25 mouse cellular contexts compared by ENCODE assay signal in the genomic region with DNA sequence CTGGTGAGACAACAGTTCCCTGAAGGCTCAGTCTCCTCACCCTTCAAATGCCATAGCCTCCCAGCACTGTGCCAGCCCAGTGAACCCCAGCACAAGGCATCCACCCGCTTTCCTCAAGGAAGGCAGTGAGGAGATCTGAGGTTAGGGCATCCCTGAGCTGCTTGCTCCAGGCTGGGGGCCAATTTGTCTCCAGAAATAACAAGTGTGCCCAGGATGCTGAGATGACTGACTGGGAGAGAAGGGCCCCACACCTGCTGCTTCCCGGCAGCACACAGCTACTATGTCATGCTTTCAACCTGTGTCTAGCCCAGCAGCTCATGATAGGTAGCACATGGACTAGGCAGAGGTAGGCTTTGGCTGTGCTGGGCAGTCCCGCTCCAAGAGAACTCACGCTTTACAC. TPM values are rescaled to one million over a fixed set of nuclear protein-coding genes. Genes with fewer than 3 reads are reported as not detected.
DNase-seq lines count a peak whose midpoint lies in the region; ATAC-seq and TF ChIP-seq lines count a peak whose summit lies in the region.
"Had no signal": no experiment of that assay in that cellular context is flagged by ENCODE, and none has a peak within 500 bp of the region (broad histone marks: within the 10 kb centered on the region; RNA-seq: fewer than 3 reads in every experiment).

No protein-coding gene starts in this region.

- H3K4me1 ChIP-seq in forebrain, embryonic 13.5 days: peaks cover 30% of the 10 kb centered on the region
- H3K4me1 ChIP-seq in hindbrain, embryonic 16.5 days (ENCODE audit: control insufficient read depth, insufficient read depth, low read depth, low read length): peaks cover 11% of the 10 kb centered on the region
- H3K4me1 ChIP-seq in heart, adult 2 months (ENCODE audit: control insufficient read depth, insufficient read depth, low read length): no peaks in the 10 kb centered on the region

- H3K9me3 ChIP-seq in forebrain, embryonic 13.5 days (replicated peaks): peaks cover 7% of the 10 kb centered on the region; the same call in 1 of the 2 replicates
- no peaks in the 10 kb centered on the region for H3K9me3 ChIP-seq in hindbrain, embryonic 16.5 days (ENCODE audit: control insufficient read depth, low read length)
- H3K9me3 ChIP-seq: embryonic facial prominence, embryonic 12.5 days; heart, embryonic 13.5 days had no signal

- H3K36me3 ChIP-seq in forebrain, embryonic 13.5 days (ENCODE audit: poor library complexity, severe bottlenecking): peaks cover 21% of the 10 kb centered on the region
- H3K36me3 ChIP-seq in hindbrain, embryonic 16.5 days (ENCODE audit: control insufficient read depth, insufficient read depth, low read length): no peaks in the 10 kb centered on the region; the same call in 1 of the 2 replicates
- H3K36me3 ChIP-seq in heart, adult 2 months (ENCODE audit: control insufficient read depth, insufficient read depth, low read length): no peaks in the 10 kb centered on the region

- H3K9ac ChIP-seq in forebrain, embryonic 13.5 days: no peak overlapping the region
- H3K9ac ChIP-seq in hindbrain, embryonic 16.5 days (ENCODE audit: low read depth, low read length): no peak overlapping the region
- no peak overlapping the region for H3K9ac ChIP-seq in heart, adult 2 months (ENCODE audit: low read depth, low read length)
- H3K9ac ChIP-seq: embryonic facial prominence, embryonic 12.5 days; heart, embryonic 13.5 days; neural tube, embryonic 12.5 days had no signal

- H3K4me2 ChIP-seq in forebrain, embryonic 13.5 days: no peak overlapping the region
- no peak overlapping the region for H3K4me2 ChIP-seq in hindbrain, embryonic 16.5 days (ENCODE audit: low read length)
- H3K4me2 ChIP-seq: embryonic facial prominence, embryonic 12.5 days; heart, embryonic 13.5 days; neural tube, embryonic 12.5 days had no signal

- no peak for TF ChIP-seq EP300 in heart, adult 2 months (IDR thresholded peaks at IDR 0.05; ENCODE audit: insufficient read depth, low read depth, low read length)

- no peak for TF ChIP-seq POLR2A in heart, adult 2 months (IDR thresholded peaks at IDR 0.05; ENCODE audit: insufficient read depth, low read depth, low read length)

- H3K27me3 ChIP-seq in forebrain, embryonic 13.5 days: no peaks in the 10 kb centered on the region
- no peaks in the 10 kb centered on the region for H3K27me3 ChIP-seq in hindbrain, embryonic 16.5 days (replicated peaks; ENCODE audit: control insufficient read depth, insufficient read depth, low read length)
- H3K27me3 ChIP-seq in heart, adult 2 months (ENCODE audit: control insufficient read depth, insufficient read depth, low read length): no peaks in the 10 kb centered on the region
- H3K27me3 ChIP-seq: embryonic facial prominence, embryonic 12.5 days; heart, embryonic 13.5 days; neural tube, embryonic 12.5 days; Patski had no signal

- intact Hi-C loops in left cerebral cortex, adult 2 months (cut with DNase I): loop anchor here (2.0 kb wide), 1 partner anchor 43 kb away; no protein-coding TSS in a partner anchor
- intact Hi-C loops in heart, adult 2 months (cut with DNase I): no loop called here

- H3K79me2 ChIP-seq in heart, adult 2 months (replicated peaks; ENCODE audit: control insufficient read depth, insufficient read depth, low read length): no peaks in the 10 kb centered on the region

- no peak for TF ChIP-seq CTCF in left cerebral cortex, adult 2 months (IDR thresholded peaks at IDR 0.05)
- TF ChIP-seq CTCF in heart, adult 2 months (IDR thresholded peaks at IDR 0.05): no peak

- peak overlapping the region; percentile 87 for H3K27ac ChIP-seq in left cerebral cortex, adult 2 months
- H3K27ac ChIP-seq in forebrain, embryonic 13.5 days: peak overlapping the region; percentile 88
- peak overlapping the region; percentile 53 for H3K27ac ChIP-seq in hindbrain, embryonic 16.5 days (ENCODE audit: low read depth, low read length)
- no peak overlapping the region for H3K27ac ChIP-seq in heart, adult 2 months
- H3K27ac ChIP-seq: heart, embryonic 13.5 days had no signal

- ATAC-seq in forebrain, embryonic 13.5 days: no peak
- no peak for ATAC-seq in hindbrain, embryonic 16.5 days
- ATAC-seq: activated CD4-positive, CD25-positive, alpha-beta regulatory T cell, adult 4 months; Patski had no signal

- H3K4me3 ChIP-seq in left cerebral cortex, adult 2 months: no peak overlapping the region
- no peak overlapping the region for H3K4me3 ChIP-seq in forebrain, embryonic 13.5 days
- no peak overlapping the region for H3K4me3 ChIP-seq in hindbrain, embryonic 16.5 days (ENCODE audit: low read length)
- no peak overlapping the region for H3K4me3 ChIP-seq in heart, adult 2 months
- H3K4me3 ChIP-seq: embryonic facial prominence, embryonic 12.5 days; heart, embryonic 13.5 days; neural tube, embryonic 12.5 days had no signal

- DNase-seq in left cerebral cortex, adult 2 months (ENCODE audit: extremely low spot score in 1 of 2, low spot score in 2 of 2): no peak
- DNase-seq in left cerebral cortex, adult 9 months (ENCODE audit: low spot score in 2 of 2): no peak
- peak; percentile 76 for DNase-seq in cerebellum, adult 9-11 months
- DNase-seq in right cerebral cortex, postnatal 25 days: no peak
- no peak for DNase-seq in ovary, adult 18-20 months (ENCODE audit: low spot score)
- no peak for DNase-seq in heart, adult 2 months
- DNase-seq: adrenal gland, postnatal 25 days; heart, postnatal 36 days; kidney, adult 11 months; kidney, postnatal 25 days; left cerebral cortex, postnatal 4 days; lung, adult 18-20 months; thymus, postnatal 36 days had no signal

- WGBS in forebrain, embryonic 13.5 days: 86% methylated on average over 4 of the region's 4 CpGs
- 89% methylated on average over 4 of the region's 4 CpGs for WGBS in hindbrain, embryonic 16.5 days
- WGBS in heart, adult 2 months: 94% methylated on average over 4 of the region's 4 CpGs

RNA-seq across cellular contexts. Expression of a gene that starts 23.0 kb away (rescaled TPM):
- total RNA-seq in left cerebral cortex, adult 2 months (2021): 10 to 100 TPM; 34.6 to 36.6 TPM
- polyA plus RNA-seq in forebrain, embryonic 13.5 days (2015; fragmentation: Nextera tagmentation; extraction: Ambion mirVana): 33.6 and 38.2 TPM in 2 replicates
- 28.3 and 31.5 TPM in 2 replicates for polyA plus RNA-seq in hindbrain, embryonic 16.5 days (2015; fragmentation: Nextera tagmentation; extraction: Ambion mirVana)
- 10 to 100 TPM; 10.0 to 14.8 TPM for total RNA-seq in heart, adult 2 months (2021)
- polyA plus RNA-seq in heart, adult 2 months (2012; rRNA removed): 6.4 and 9.3 TPM in 2 replicates

RNA-seq across cellular contexts. Expression of a gene that starts 24.8 kb away (rescaled TPM):
- total RNA-seq in left cerebral cortex, adult 2 months (2021): 1 to 10 TPM; 6.5 TPM
- polyA plus RNA-seq in forebrain, embryonic 13.5 days (2015; fragmentation: Nextera tagmentation; extraction: Ambion mirVana): 9.8 and 11.3 TPM in 2 replicates
- 10.0 and 13.0 TPM in 2 replicates for polyA plus RNA-seq in hindbrain, embryonic 16.5 days (2015; fragmentation: Nextera tagmentation; extraction: Ambion mirVana)
- 1 to 10 TPM; 2.7 to 3.5 TPM for total RNA-seq in heart, adult 2 months (2021)
- polyA plus RNA-seq in heart, adult 2 months (2012; rRNA removed): 6.1 and 7.4 TPM in 2 replicates

RNA-seq across cellular contexts. Expression of a gene that starts 32.7 kb away (rescaled TPM):
- not detected for total RNA-seq in left cerebral cortex, adult 2 months (2021)
- not detected in 2 replicates for polyA plus RNA-seq in forebrain, embryonic 13.5 days (2015; fragmentation: Nextera tagmentation; extraction: Ambion mirVana)
- polyA plus RNA-seq in hindbrain, embryonic 16.5 days (2015; fragmentation: Nextera tagmentation; extraction: Ambion mirVana): not detected in 2 replicates
- not detected for total RNA-seq in heart, adult 2 months (2021)
- polyA plus RNA-seq in heart, adult 2 months (2012; rRNA removed): not detected in 2 replicates
- total RNA-seq: adrenal gland, postnatal 25 days; gastrocnemius, adult 18-20 months; granulocyte monocyte progenitor cell, adult 5-6 weeks; heart, postnatal 36 days; layer of hippocampus, postnatal 14 days; left cerebral cortex, postnatal 4 days; liver, adult 2 months; megakaryocyte-erythroid progenitor cell, adult 5-6 weeks had no signal
- polyA plus RNA-seq: activated CD4-positive, CD25-positive, alpha-beta regulatory T cell, adult 4 months; embryonic facial prominence, embryonic 12.5 days; heart, embryonic 13.5 days; liver, adult 2 months; neural tube, embryonic 12.5 days; Patski had no signal
